Mouse (Mus musculus): Measurements from ENCODE around the gene Tjp1. TPM values are rescaled to one million over a fixed set of nuclear protein-coding genes. Genes with fewer than 3 reads are reported as not detected.

Gene Tjp1
- polyA plus RNA-seq, 1 experiment from 2014 or later, result 22.3 TPM

- Histone ChIP-seq H3K27ac (replicated peaks; ENCODE audit: low read depth, low read length) (no peak overlapping the region), H3K9me3 (ENCODE audit: control insufficient read depth, low read length) (no peaks in the 10 kb centered on the region), H3K9ac (ENCODE audit: low read depth, low read length) (no peak overlapping the region), H3K4me2 (ENCODE audit: low read depth, low read length) (no peak overlapping the region), H3K27me3 (replicated peaks; ENCODE audit: control insufficient read depth, insufficient read depth, low read length) (no peaks in the 10 kb centered on the region), H3K4me3 (ENCODE audit: low read depth, low read length) (no peak overlapping the region), H3K36me3 (ENCODE audit: control insufficient read depth, insufficient read depth, low read length) (no peaks in the 10 kb centered on the region), H3K4me1 (ENCODE audit: control insufficient read depth, insufficient read depth, low read length) (peaks cover 8% of the 10 kb centered on the region)
- 93% methylated on average over 4 of the region's 4 CpGs for WGBS
- DNase-seq (ENCODE audit: low spot score) (no peak), ATAC-seq (ENCODE audit: low read depth) (no peak)
These were observed 162.0 kb downstream of the Tjp1 start for GRCm38 (mm10) chr7:65365560-65365959.

GRCm38 (mm10) chr7:65360278-65360677 lies 167.3 kb downstream of the Tjp1 start:
- no peaks in the 10 kb centered on the region for H3K9me3 ChIP-seq (ENCODE audit: control insufficient read depth, low read length)
- no peak overlapping the region for H3K4me3 ChIP-seq (ENCODE audit: low read depth, low read length)
- ATAC-seq (ENCODE audit: low read depth) (no peak), DNase-seq (ENCODE audit: low spot score) (peak; percentile 48)
- 51% methylated on average over 3 of the region's 3 CpGs for WGBS
- no peaks in the 10 kb centered on the region for H3K36me3 ChIP-seq (ENCODE audit: control insufficient read depth, insufficient read depth, low read length)
- no peak overlapping the region for H3K9ac ChIP-seq (ENCODE audit: low read depth, low read length)
- H3K4me1 ChIP-seq (ENCODE audit: control insufficient read depth, insufficient read depth, low read length), result peaks cover 17% of the 10 kb centered on the region
- no peak overlapping the region for H3K4me2 ChIP-seq (ENCODE audit: low read depth, low read length)
- no peak overlapping the region; the same call in 1 of the 2 replicates for H3K27ac ChIP-seq (replicated peaks; ENCODE audit: low read depth, low read length)
- no peaks in the 10 kb centered on the region for H3K27me3 ChIP-seq (replicated peaks; ENCODE audit: control insufficient read depth, insufficient read depth, low read length)

GRCm38 (mm10) chr7:65359774-65360173 lies 167.8 kb downstream of the Tjp1 start:
- peak; percentile 61 for DNase-seq (ENCODE audit: low spot score)
- Histone ChIP-seq H3K36me3 (ENCODE audit: control insufficient read depth, insufficient read depth, low read length) (no peaks in the 10 kb centered on the region), H3K4me3 (ENCODE audit: low read depth, low read length) (no peak overlapping the region), H3K4me1 (ENCODE audit: control insufficient read depth, insufficient read depth, low read length) (peaks cover 17% of the 10 kb centered on the region), H3K9me3 (ENCODE audit: control insufficient read depth, low read length) (no peaks in the 10 kb centered on the region), H3K9ac (ENCODE audit: low read depth, low read length) (no peak overlapping the region), H3K27me3 (replicated peaks; ENCODE audit: control insufficient read depth, insufficient read depth, low read length) (no peaks in the 10 kb centered on the region), H3K27ac (replicated peaks; ENCODE audit: low read depth, low read length) (no peak overlapping the region; the same call in 1 of the 2 replicates), H3K4me2 (ENCODE audit: low read depth, low read length) (no peak overlapping the region)
- 65% methylated on average over 8 of the region's 8 CpGs for WGBS
- ATAC-seq (ENCODE audit: low read depth), result peak; percentile 55; the same call in 1 of the 2 replicates

GRCm38 (mm10) chr7:65357538-65357937 lies 170.0 kb downstream of the Tjp1 start:
- H3K36me3 ChIP-seq (ENCODE audit: control insufficient read depth, insufficient read depth, low read length), result no peaks in the 10 kb centered on the region
- WGBS, result 21% methylated on average over 1 of the region's 1 CpGs
- no peak for ATAC-seq (ENCODE audit: low read depth)
- H3K4me1 ChIP-seq (ENCODE audit: control insufficient read depth, insufficient read depth, low read length), result peaks cover 17% of the 10 kb centered on the region
- no peaks in the 10 kb centered on the region for H3K27me3 ChIP-seq (replicated peaks; ENCODE audit: control insufficient read depth, insufficient read depth, low read length)
- H3K9ac ChIP-seq (ENCODE audit: low read depth, low read length), result no peak overlapping the region
- no peak overlapping the region; the same call in 1 of the 2 replicates for H3K27ac ChIP-seq (replicated peaks; ENCODE audit: low read depth, low read length)
- no peak overlapping the region for H3K4me3 ChIP-seq (ENCODE audit: low read depth, low read length)
- H3K4me2 ChIP-seq (ENCODE audit: low read depth, low read length), result no peak overlapping the region
- no peaks in the 10 kb centered on the region for H3K9me3 ChIP-seq (ENCODE audit: control insufficient read depth, low read length)
- peak; percentile 76 for DNase-seq (ENCODE audit: low spot score)

- DNase-seq (ENCODE audit: low spot score) (peak; percentile 18), ATAC-seq (ENCODE audit: low read depth) (no peak)
- Histone ChIP-seq H3K27ac (replicated peaks; ENCODE audit: low read depth, low read length) (no peak overlapping the region), H3K36me3 (ENCODE audit: control insufficient read depth, insufficient read depth, low read length) (no peaks in the 10 kb centered on the region), H3K4me3 (ENCODE audit: low read depth, low read length) (no peak overlapping the region), H3K4me1 (ENCODE audit: control insufficient read depth, insufficient read depth, low read length) (peaks cover 17% of the 10 kb centered on the region), H3K9me3 (ENCODE audit: control insufficient read depth, low read length) (no peaks in the 10 kb centered on the region), H3K9ac (ENCODE audit: low read depth, low read length) (no peak overlapping the region), H3K27me3 (replicated peaks; ENCODE audit: control insufficient read depth, insufficient read depth, low read length) (no peaks in the 10 kb centered on the region), H3K4me2 (ENCODE audit: low read depth, low read length) (no peak overlapping the region)
- WGBS, result 84% methylated on average over 1 of the region's 1 CpGs
These were observed 171.4 kb downstream of the Tjp1 start for GRCm38 (mm10) chr7:65356204-65356603.

GRCm38 (mm10) chr7:65354908-65355307 lies 172.7 kb downstream of the Tjp1 start:
- ATAC-seq (ENCODE audit: low read depth) (no peak), DNase-seq (ENCODE audit: low spot score) (no peak)
- Histone ChIP-seq H3K36me3 (ENCODE audit: control insufficient read depth, insufficient read depth, low read length) (no peaks in the 10 kb centered on the region), H3K9me3 (ENCODE audit: control insufficient read depth, low read length) (no peaks in the 10 kb centered on the region), H3K27me3 (replicated peaks; ENCODE audit: control insufficient read depth, insufficient read depth, low read length) (no peaks in the 10 kb centered on the region), H3K4me3 (ENCODE audit: low read depth, low read length) (no peak overlapping the region), H3K9ac (ENCODE audit: low read depth, low read length) (no peak overlapping the region), H3K27ac (replicated peaks; ENCODE audit: low read depth, low read length) (peak overlapping the region; percentile 3; the same call in 1 of the 2 replicates), H3K4me1 (ENCODE audit: control insufficient read depth, insufficient read depth, low read length) (peaks cover 11% of the 10 kb centered on the region), H3K4me2 (ENCODE audit: low read depth, low read length) (no peak overlapping the region)
- 61% methylated on average over 2 of the region's 2 CpGs for WGBS

GRCm38 (mm10) chr7:65350348-65351079 lies 177.1 kb downstream of the Tjp1 start:
- H3K4me3 ChIP-seq (ENCODE audit: low read depth, low read length), result no peak overlapping the region
- DNase-seq (ENCODE audit: low spot score), result no peak
- H3K9me3 ChIP-seq (ENCODE audit: control insufficient read depth, low read length), result no peaks in the 10 kb centered on the region
- H3K4me1 ChIP-seq (ENCODE audit: control insufficient read depth, insufficient read depth, low read length), result no peaks in the 10 kb centered on the region
- ATAC-seq (ENCODE audit: low read depth), result no peak
- no peaks in the 10 kb centered on the region for H3K27me3 ChIP-seq (replicated peaks; ENCODE audit: control insufficient read depth, insufficient read depth, low read length)
- no peak overlapping the region for H3K4me2 ChIP-seq (ENCODE audit: low read depth, low read length)
- no peaks in the 10 kb centered on the region for H3K36me3 ChIP-seq (ENCODE audit: control insufficient read depth, insufficient read depth, low read length)
- no peak overlapping the region for H3K9ac ChIP-seq (ENCODE audit: low read depth, low read length)
- WGBS, result 85% methylated on average over 4 of the region's 4 CpGs
- H3K27ac ChIP-seq (replicated peaks; ENCODE audit: low read depth, low read length), result no peak overlapping the region

GRCm38 (mm10) chr7:65348540-65348939 lies 179.0 kb downstream of the Tjp1 start:
- Histone ChIP-seq H3K4me1 (ENCODE audit: control insufficient read depth, insufficient read depth, low read length) (no peaks in the 10 kb centered on the region), H3K36me3 (ENCODE audit: control insufficient read depth, insufficient read depth, low read length) (no peaks in the 10 kb centered on the region), H3K9ac (ENCODE audit: low read depth, low read length) (no peak overlapping the region), H3K27ac (replicated peaks; ENCODE audit: low read depth, low read length) (no peak overlapping the region), H3K9me3 (ENCODE audit: control insufficient read depth, low read length) (no peaks in the 10 kb centered on the region), H3K4me2 (ENCODE audit: low read depth, low read length) (no peak overlapping the region), H3K27me3 (replicated peaks; ENCODE audit: control insufficient read depth, insufficient read depth, low read length) (no peaks in the 10 kb centered on the region), H3K4me3 (ENCODE audit: low read depth, low read length) (no peak overlapping the region)
- ATAC-seq (ENCODE audit: low read depth) (no peak), DNase-seq (ENCODE audit: low spot score) (no peak)

GRCm38 (mm10) chr7:65345314-65345713 lies 182.3 kb downstream of the Tjp1 start:
- Histone ChIP-seq H3K36me3 (ENCODE audit: control insufficient read depth, insufficient read depth, low read length) (peaks cover 10% of the 10 kb centered on the region; the same call in 1 of the 2 replicates), H3K9ac (ENCODE audit: low read depth, low read length) (no peak overlapping the region), H3K4me3 (ENCODE audit: low read depth, low read length) (no peak overlapping the region), H3K9me3 (ENCODE audit: control insufficient read depth, low read length) (no peaks in the 10 kb centered on the region), H3K27ac (replicated peaks; ENCODE audit: low read depth, low read length) (no peak overlapping the region), H3K4me2 (ENCODE audit: low read depth, low read length) (no peak overlapping the region), H3K27me3 (replicated peaks; ENCODE audit: control insufficient read depth, insufficient read depth, low read length) (no peaks in the 10 kb centered on the region), H3K4me1 (ENCODE audit: control insufficient read depth, insufficient read depth, low read length) (no peaks in the 10 kb centered on the region)
- ATAC-seq (ENCODE audit: low read depth), result no peak
- no peak for DNase-seq (ENCODE audit: low spot score)
- 78% methylated on average over 3 of the region's 3 CpGs for whole genome bisulfite sequencing
